Mouse (Mus musculus) bone marrow macrophage, adult 2 months (primary cell): ENCODE measurements around the gene Allc.

Experiments used
- CTCF ChIP-seq: IDR thresholded peaks from 2 replicates; pipeline ENCODE4 v1.5.1; 2012; ENCODE audit warnings: low read depth, mild to moderate bottlenecking, low read length, moderate library complexity
- POLR2A ChIP-seq: IDR thresholded peaks from 2 replicates; pipeline ENCODE4 v1.6.1; 2012; ENCODE audit warnings: mild to moderate bottlenecking, low read depth, low read length, borderline replicate concordance

DNA sequence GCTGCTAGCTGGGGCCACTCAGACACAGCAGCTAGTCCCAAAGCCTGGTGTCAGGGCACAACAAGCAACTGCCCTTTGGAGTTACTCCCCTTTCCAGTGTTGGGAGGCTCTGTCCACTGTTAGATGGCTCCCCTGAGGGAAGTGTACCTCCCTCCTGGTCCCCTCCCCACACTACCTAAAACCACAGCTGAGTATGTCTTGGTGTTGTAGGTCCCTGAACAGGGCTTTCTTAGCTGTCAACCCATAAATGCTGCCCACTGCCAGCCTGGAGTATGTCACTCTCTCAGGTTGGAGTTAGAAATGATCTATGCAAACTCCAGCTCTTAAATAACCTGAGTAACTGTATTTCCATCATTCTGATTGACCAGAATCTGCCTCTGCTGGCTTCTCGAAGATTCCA, 40.3 kb upstream of the Allc start:
- TF ChIP-seq CTCF (no peak), POLR2A (no peak)
